Mouse (Mus musculus): ENCODE measurements at regions not wholly inside any gene's neighbourhood (a gene's known extent, or its start where the extent isn't known, plus 50 kb on each side); places are given as distances from the start of the nearest gene placed in this dataset.

GRCm38 (mm10) chr16:46863959-46864358 is 365.6 kb upstream of the Nectin3 start:
- TF ChIP-seq ZC3H11A (IDR thresholded peaks at IDR 0.05; ENCODE audit: borderline replicate concordance, low read depth, low read length) (no peak), MAFK (IDR thresholded peaks at IDR 0.05; ENCODE audit: insufficient read depth, low read depth, low read length) (no peak), HCFC1 (IDR thresholded peaks at IDR 0.05; ENCODE audit: borderline replicate concordance, insufficient read depth, low read length) (no peak), CHD2 (IDR thresholded peaks at IDR 0.05; ENCODE audit: low read depth, low read length) (no peak)
